ENCODE assay signal across 8 mouse cellular contexts in genomic region chrX:75757966-75758365, GRCm38 (mm10).
DNase-seq lines count a peak whose midpoint lies in the region; ATAC-seq and TF ChIP-seq lines count a peak whose summit lies in the region.
"Not testable (repeated sequence)": the region's sequence is repeated elsewhere in the genome, so short reads cannot be mapped to it uniquely, and the experiment has no call there.

No protein-coding gene starts in this region.

- not testable (repeated sequence) for ATAC-seq in hindbrain, postnatal 0 days

- H3K36me3 ChIP-seq in hindbrain, postnatal 0 days (ENCODE audit: insufficient read depth, low read length) = not testable (repeated sequence)

- peak; percentile 23 for DNase-seq in ES-CJ7 (ENCODE audit: low read depth, low spot score)
- DNase-seq in cerebellum, adult 11 months = peak; percentile 84
- DNase-seq in gastrocnemius, postnatal 14 days = peak; percentile 53
- peak; percentile 53 for DNase-seq in hindbrain, postnatal 0 days (ENCODE audit: low spot score)
- DNase-seq in left cerebral cortex, adult 2 months (ENCODE audit: extremely low spot score in 1 of 2, low spot score in 2 of 2) = peak in 1 of 2 experiments; percentile 72
- peak; percentile 75 for DNase-seq in lung, postnatal 36 days
- DNase-seq in ovary, postnatal 36 days (ENCODE audit: low spot score) = peak; percentile 81
- peak; percentile 55 for DNase-seq in urinary bladder, postnatal 25 days (ENCODE audit: low spot score)

- WGBS in hindbrain, postnatal 0 days = 62% methylated on average over 14 of the region's 14 CpGs

- H3K9ac ChIP-seq in hindbrain, postnatal 0 days (replicated peaks; ENCODE audit: low read length) = not testable (repeated sequence)

- H3K27ac ChIP-seq in hindbrain, postnatal 0 days = not testable (repeated sequence)
- peak overlapping the region; percentile 94 for H3K27ac ChIP-seq in left cerebral cortex, adult 2 months

- peak; percentile 28; the same call in 1 of the 2 replicates for TF ChIP-seq CTCF in hindbrain, postnatal 0 days (IDR thresholded peaks at IDR 0.05; ENCODE audit: low read depth)
- TF ChIP-seq CTCF in left cerebral cortex, adult 2 months (IDR thresholded peaks at IDR 0.05) = peak; percentile 51

- H3K27me3 ChIP-seq in hindbrain, postnatal 0 days (ENCODE audit: insufficient read depth, low read length) = not testable (repeated sequence)

- H3K4me1 ChIP-seq in hindbrain, postnatal 0 days (ENCODE audit: insufficient read depth, low read length) = not testable (repeated sequence)

- intact Hi-C loops in gastrocnemius, postnatal 14 days (cut with DNase I; ENCODE audit: low total_unique reads); left cerebral cortex, adult 2 months (cut with DNase I): not testable (repeated sequence)

- not testable (repeated sequence) for H3K9me3 ChIP-seq in hindbrain, postnatal 0 days (ENCODE audit: low read length)

- H3K4me3 ChIP-seq in hindbrain, postnatal 0 days (ENCODE audit: low read length) = not testable (repeated sequence)
- H3K4me3 ChIP-seq in left cerebral cortex, adult 2 months = peak overlapping the region; percentile 43

- H3K4me2 ChIP-seq in hindbrain, postnatal 0 days (ENCODE audit: low read depth, low read length) = not testable (repeated sequence)
